Mouse (Mus musculus) layer of hippocampus, postnatal 36 days (tissue): ENCODE measurements around the gene Ahnak2. TPM values are rescaled to one million over a fixed set of nuclear protein-coding genes. Genes with fewer than 3 reads are reported as not detected.

Experiments used
- DNase-seq, 2 experiments: peaks; one replicate each; pipeline ENCODE4 v3.0.0; 2022
- total RNA-seq, 2 experiments: library from RNA; stranded (reverse); gene quantifications; 2 replicates each; pipeline ENCODE4 v1.2.3; 2021

The Ahnak2 gene
- total RNA-seq, 2 experiments from 2014 or later: 2.8 to 2.9 TPM

DNA sequence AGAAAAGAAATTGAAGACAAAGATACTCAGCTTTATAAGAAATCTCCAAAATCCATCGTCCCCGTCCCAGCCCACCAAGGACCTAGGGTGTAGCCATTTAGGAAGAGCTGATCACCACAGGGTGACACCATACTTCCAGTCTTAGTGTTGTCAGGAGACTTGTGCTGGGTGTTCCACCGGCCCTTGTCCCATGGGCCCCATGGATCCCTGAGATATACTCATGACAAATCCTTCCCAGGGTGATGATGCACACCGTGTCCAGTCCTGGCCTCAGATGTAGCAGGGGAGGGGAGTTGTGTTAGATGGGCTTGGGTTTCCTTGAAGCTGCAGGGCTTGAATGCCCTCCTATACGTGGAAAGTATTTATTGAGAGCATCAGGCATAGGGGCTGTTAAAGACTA is 44.6 kb downstream of the Ahnak2 start:
- no peak for DNase-seq

GRCm38 (mm10) chr12:112755900-112756299 is 46.6 kb downstream of the Ahnak2 start:
- no peak for DNase-seq

GRCm38 (mm10) chr12:112752399-112752798 is 50.1 kb downstream of the Ahnak2 start:
- no peak for DNase-seq

DNA sequence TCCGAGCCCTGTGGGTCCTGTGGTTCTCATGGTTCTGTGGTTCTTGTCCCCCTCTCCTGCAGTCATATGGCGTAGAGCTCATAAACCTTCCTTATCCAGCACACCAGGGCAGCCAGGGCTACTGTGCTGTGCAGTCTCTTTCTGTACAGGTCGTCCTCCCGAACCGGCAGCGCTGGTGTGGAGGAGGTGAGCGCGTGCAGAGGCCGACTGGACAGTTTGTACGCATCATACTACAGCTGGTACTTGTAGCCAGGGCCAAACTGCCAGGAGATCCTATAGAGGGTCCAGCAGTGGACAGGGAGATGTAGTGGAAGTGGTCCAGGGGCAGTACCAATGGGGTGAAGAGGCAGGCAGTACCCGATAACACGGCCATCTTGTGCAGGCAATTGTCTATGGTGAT is 51.5 kb downstream of the Ahnak2 start:
- DNase-seq: no peak

DNA sequence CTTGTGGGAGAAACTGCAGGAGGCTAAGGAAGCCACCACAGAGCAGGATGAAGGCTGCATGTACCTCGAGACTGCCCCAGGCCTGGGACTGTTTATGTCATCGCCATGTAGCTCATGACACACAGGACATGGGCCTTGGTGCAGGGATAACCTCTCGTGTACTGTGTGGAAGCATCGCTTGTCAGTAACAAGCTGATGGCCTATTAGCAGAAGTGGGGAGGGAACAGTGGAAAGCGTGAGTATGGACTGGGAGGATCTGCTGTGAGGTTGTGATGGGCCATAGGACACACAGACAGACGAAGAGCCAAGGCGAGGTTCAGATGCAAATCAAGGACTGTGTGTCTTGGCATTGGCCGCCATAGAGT is 54.9 kb downstream of the Ahnak2 start:
- no peak for DNase-seq

- DNase-seq: no peak
Measured at GRCm38 (mm10) chr12:112746808-112747605, 55.5 kb downstream of the Ahnak2 start.

- no peak for DNase-seq
Measured at GRCm38 (mm10) chr12:112746461-112746807, 56.0 kb downstream of the Ahnak2 start.

DNA sequence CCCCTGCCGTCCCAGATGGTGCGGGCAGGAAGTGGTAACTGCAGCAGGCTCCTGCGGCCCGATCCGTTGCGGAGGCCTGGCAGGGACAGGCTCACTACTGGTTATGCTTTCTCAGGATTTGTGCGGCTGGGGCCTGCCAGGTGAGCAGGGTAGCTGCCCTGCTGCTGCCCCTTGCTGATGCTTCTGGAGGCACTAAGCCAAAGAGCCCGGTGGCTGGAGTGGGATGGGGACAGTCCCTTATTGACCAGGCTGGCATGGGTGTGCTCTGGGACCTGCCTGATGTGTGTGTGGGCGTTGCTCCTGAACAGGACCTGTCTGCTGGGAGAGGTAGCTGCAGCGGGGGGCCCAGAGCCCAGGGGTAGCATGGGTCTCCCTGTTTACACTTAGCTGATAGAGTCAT is 56.7 kb downstream of the Ahnak2 start:
- DNase-seq: no peak

DNA sequence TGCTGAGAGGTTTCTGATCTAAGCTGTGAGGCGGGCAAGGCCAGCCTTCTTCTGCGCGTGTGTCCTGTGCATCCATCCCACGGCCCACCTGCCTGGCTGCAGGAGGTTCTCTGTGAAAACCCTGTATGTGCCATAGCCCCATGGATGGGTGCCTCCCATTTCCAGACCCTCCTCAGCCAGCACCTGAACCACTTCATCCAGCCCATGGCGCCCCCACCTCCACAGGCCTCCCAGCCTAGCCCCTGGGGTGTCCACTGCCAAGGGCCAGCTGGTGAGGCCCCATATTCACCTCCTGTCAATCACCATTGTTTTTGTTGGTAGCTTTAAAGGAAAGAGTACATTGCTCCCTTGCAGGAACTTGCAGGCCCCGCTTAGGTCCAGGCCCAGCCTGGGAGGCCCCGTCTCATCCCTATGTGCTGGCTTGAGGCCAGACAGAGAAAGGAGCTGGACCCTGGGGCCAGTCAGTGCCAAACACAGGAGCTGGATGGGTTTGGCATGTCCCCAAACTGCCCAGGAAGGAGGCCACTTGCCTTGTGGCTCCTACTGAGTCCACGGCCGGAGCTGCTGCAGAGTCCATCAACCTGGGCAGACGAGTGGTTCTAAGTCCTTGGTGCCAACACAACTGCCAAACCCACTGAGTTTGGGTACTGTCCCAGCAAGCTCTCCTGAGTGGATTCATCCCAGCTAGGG is 57.4 kb downstream of the Ahnak2 start:
- DNase-seq: no peak

DNA sequence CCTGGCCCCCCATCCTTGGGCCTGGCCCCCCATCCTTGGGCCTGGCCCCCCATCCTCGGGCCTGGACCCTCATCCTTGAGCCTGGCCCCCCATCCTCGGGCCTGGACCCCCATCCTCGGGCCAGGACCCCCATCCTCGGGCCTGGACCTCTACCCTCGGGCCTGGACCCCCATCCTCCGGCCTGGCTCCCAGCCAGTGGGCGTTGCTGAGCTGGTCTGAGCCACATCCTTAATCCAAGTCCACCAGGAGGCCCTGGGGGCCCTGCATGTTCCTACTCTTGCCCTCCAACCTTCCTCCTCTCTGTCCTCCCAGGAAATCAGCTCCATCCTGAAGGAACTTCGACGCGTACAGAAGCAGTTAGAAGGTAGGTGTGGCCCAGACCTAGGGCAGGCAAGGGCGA is 58.2 kb downstream of the Ahnak2 start:
- no peak for DNase-seq

GRCm38 (mm10) chr12:112743168-112743975 is 59.1 kb downstream of the Ahnak2 start:
- DNase-seq: peak; percentile 80

DNA sequence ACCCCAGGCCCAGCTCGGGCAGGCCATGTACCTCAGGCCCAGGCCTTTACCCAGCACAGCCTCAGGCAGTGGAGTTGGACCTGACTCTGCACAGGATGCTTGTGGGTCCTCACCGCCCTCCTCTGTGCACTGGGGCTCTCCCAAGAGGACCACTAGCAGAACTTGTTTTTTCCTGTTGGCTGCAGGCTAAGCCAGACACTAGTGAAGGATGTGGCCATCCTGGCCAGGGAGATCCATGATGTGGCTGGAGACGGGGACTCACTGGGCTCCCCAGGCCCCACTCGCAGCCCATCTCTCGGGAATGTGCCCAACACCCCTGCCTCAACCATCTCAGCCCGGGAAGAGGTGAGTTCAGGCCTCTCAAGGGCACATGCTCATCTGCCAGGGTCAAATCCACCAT is 59.7 kb downstream of the Ahnak2 start:
- DNase-seq: no peak

DNA sequence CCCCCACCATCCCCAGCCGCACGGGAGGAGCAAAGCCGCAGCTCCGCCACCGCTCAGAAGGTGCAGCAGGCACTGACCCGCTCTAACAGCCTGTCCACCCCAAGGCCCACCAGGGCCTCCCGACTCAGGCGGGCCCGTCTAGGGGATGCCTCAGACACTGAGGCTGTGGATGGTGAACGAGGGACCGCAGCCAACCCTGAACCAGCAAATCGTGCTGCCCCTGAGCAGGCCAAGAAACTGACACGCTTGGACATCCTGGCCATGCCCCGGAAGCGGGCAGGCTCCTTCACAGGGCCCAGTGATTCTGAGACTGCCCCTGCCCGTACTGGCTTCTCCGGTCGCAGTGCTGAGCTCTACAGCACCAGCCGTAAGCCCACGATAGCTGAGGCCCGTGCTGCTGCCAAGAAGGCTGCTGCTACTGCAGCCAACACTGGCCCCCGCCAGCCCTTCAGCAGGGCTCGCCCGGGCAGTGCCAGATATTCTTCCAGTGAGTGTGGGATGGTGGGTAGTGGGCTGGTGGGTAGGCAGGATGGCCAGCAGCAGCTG is 63.4 kb downstream of the Ahnak2 start:
- DNase-seq: no peak

- no peak for DNase-seq
Measured at GRCm38 (mm10) chr12:112738281-112739022, 64.0 kb downstream of the Ahnak2 start.

DNA sequence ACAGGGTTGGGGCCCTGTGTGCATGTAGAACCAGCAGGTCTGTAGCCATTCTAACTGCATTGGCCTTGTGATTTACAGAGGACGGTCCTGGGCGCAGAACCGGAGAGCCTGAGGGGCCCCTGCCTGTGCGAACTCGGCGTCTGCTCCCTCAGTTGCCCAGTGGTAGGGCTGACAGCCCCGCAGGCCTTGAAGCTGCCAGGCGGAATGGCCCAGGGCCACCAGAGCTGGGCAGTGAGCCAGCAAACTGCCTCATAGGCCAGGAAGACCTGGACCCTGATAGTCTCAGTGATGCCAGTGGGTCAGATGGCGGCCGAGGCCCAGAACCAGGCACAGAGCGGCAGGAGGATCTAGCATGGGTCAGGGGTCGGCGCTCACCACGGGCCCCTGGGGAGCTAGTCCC is 64.7 kb downstream of the Ahnak2 start:
- peak in 1 of 2 experiments; percentile 69 for DNase-seq

DNA sequence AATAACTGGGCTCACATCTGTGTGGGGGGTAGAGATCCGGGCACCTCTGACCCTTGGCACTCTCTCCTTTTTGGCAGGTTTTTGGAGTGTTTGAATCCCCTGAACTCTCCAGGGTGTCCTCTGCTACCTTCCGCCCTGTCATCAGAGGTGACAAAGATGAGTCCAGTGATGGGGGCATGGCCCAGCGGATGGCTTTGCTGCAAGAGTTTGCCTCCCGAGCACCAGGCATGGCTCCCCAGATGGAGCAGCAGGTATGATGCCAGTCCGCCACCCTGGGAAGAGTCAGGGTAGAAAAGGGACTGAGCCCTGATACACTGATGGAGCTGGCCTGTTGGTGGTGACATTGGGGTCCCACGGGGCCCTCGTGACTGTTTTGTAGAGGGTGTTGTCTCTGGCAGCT is 65.4 kb downstream of the Ahnak2 start:
- DNase-seq: no peak

- DNase-seq: no peak
Measured at GRCm38 (mm10) chr12:112736636-112736925, 65.9 kb downstream of the Ahnak2 start.

GRCm38 (mm10) chr12:112735896-112736635 is 66.4 kb downstream of the Ahnak2 start:
- no peak for DNase-seq

GRCm38 (mm10) chr12:112734881-112735655 is 67.4 kb downstream of the Ahnak2 start:
- DNase-seq: no peak

DNA sequence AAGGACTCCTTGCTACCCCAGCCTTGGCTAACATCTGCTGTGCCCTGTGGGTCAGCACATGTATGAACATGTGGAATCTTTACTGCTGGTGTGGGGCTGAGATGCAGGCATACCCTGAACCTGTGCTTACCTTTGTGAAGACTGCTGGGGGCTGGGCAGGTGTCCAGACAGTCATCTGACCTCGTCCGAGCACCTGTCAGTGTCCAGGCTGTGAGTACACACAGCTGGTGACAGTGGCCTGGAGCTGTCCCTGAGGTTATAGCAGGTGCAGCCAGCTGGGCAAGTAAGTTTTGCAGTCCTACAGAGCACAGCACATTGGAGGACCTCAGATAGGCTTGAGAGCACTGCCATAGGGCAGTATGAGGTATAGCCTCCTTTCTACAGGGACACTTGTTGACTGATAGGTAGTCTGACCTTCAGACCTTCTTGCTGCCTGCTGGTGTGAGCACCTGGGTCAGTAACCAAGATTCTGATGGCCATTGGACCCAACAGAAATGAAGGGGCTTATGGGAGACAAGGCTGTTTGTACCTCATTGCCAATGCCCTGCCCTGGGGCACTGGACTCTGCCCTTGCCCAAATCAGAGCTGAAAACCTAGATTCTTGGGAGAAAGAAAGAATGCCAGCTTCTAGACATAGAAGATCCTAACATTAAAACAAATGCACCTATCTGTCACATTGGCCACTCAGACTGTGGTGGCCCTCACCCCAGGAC is 68.2 kb downstream of the Ahnak2 start:
- no peak for DNase-seq
